Mouse (Mus musculus) liver, adult 2 months (tissue): ENCODE data around the gene Necap2.

Source experiments
- CTCF ChIP-seq: fragments of 200-500 bp; IDR thresholded peaks from 2 replicates; pipeline ENCODE4 v1.5.1; 2011; ENCODE audit warnings: low read depth, low read length, control low read depth
- POLR2A ChIP-seq: fragments of 200-500 bp; IDR thresholded peaks from 2 replicates; pipeline ENCODE4 v1.6.1; 2011; ENCODE audit warnings: low read length, control low read depth; ENCODE audit not compliant: insufficient read depth; ENCODE audit errors: extremely low read depth

DNA sequence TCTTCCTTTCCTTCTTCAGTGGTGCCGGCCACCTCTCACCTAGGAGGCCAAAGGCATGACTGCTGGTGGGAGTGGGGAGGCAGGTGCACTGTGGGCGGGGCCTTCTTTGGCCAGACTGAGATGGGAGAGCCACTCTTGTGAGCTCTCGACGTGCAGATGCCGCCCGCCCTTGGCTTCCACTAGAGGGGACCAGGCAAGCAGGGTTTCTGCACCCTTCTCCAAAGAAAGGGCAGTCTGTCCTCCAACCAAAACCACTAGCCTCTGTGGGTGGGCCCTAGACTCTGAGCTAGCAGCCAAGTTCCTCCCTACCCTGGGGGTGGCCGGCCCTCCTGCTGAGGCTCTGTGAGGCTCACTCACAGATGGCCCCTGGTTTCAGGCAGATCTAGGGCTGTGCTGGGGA, 35.7 kb upstream of the Necap2 start:
- no peak for TF ChIP-seq CTCF
- TF ChIP-seq POLR2A, result no peak
